9 mouse cellular contexts compared by ENCODE assay signal in genomic region chr3:104960026-104961000, GRCm38 (mm10). TPM values are rescaled to one million over a fixed set of nuclear protein-coding genes. Genes with fewer than 3 reads are reported as not detected.
DNase-seq lines count a peak whose midpoint lies in the region; ATAC-seq lines count a peak whose summit lies in the region.
"Had no signal": no experiment of that assay in that cellular context is flagged by ENCODE, and none has a peak within 500 bp of the region (broad histone marks: within the 10 kb centered on the region; RNA-seq: fewer than 3 reads in every experiment).

No protein-coding gene starts in this region.

- H3K36me3 ChIP-seq in heart, embryonic 13.5 days = peaks cover 6% of the 10 kb centered on the region; the same call in 1 of the 2 replicates
- H3K36me3 ChIP-seq in limb, embryonic 15.5 days = no peaks in the 10 kb centered on the region

- ATAC-seq in heart, embryonic 13.5 days (ENCODE audit: extremely low read depth, insufficient number of reproducible peaks, low FRiP score, low TSS enrichment) = no peak
- ATAC-seq in limb, embryonic 15.5 days (ENCODE audit: insufficient number of reproducible peaks, low FRiP score, low TSS enrichment, low read depth) = no peak

- WGBS in heart, embryonic 13.5 days = 10% methylated on average over 19 of the region's 19 CpGs
- WGBS in limb, embryonic 15.5 days = 15% methylated on average over 19 of the region's 19 CpGs

- H3K27ac ChIP-seq in heart, embryonic 13.5 days (replicated peaks) = no peak overlapping the region
- H3K27ac ChIP-seq in limb, embryonic 15.5 days = no peak overlapping the region

- no peaks in the 10 kb centered on the region for H3K9me3 ChIP-seq in heart, embryonic 13.5 days
- no peaks in the 10 kb centered on the region for H3K9me3 ChIP-seq in limb, embryonic 15.5 days

- DNase-seq in heart, postnatal 4 days = no peak
- DNase-seq in retina, postnatal 1 day = peak; percentile 10
- no peak for DNase-seq in retina, embryonic 14.5 days (ENCODE audit: low spot score)
- peak; percentile 38 for DNase-seq in yolk sac, embryonic 10.5 days (ENCODE audit: low spot score)
- no peak for DNase-seq in gastrocnemius, postnatal 36 days
- no peak for DNase-seq in adrenal gland, postnatal 25 days
- DNase-seq: thymus, postnatal 36 days had no signal

- H3K4me2 ChIP-seq in heart, embryonic 13.5 days = peak overlapping the region; percentile 87
- H3K4me2 ChIP-seq in limb, embryonic 15.5 days = peak overlapping the region; percentile 90

- H3K9ac ChIP-seq in heart, embryonic 13.5 days = peak overlapping the region; percentile 78; the same call in 1 of the 2 replicates
- no peak overlapping the region for H3K9ac ChIP-seq in limb, embryonic 15.5 days

- peaks cover 63% of the 10 kb centered on the region for H3K27me3 ChIP-seq in heart, embryonic 13.5 days (replicated peaks)
- peaks cover 53% of the 10 kb centered on the region for H3K27me3 ChIP-seq in limb, embryonic 15.5 days

- intact Hi-C loops in gastrocnemius, postnatal 36 days (cut with DNase I) = no loop called here

- H3K4me1 ChIP-seq in heart, embryonic 13.5 days = peaks cover 54% of the 10 kb centered on the region
- peaks cover 51% of the 10 kb centered on the region for H3K4me1 ChIP-seq in limb, embryonic 15.5 days

- H3K4me3 ChIP-seq in heart, embryonic 13.5 days = peak overlapping the region; percentile 64
- peak overlapping the region; percentile 55 for H3K4me3 ChIP-seq in limb, embryonic 15.5 days

RNA-seq across cellular contexts. Expression of gene Wnt2b, which starts 1.4 kb away (rescaled TPM):
- 1.1 and 1.8 TPM in 2 replicates for polyA plus RNA-seq in heart, embryonic 13.5 days (2015; fragmentation: Nextera tagmentation; extraction: Ambion mirVana)
- total RNA-seq in heart, postnatal 4 days (2021) = 1 to 10 TPM; 1.0 to 1.7 TPM
- polyA plus RNA-seq in limb, embryonic 15.5 days (2015; fragmentation: Nextera tagmentation; extraction: Ambion mirVana) = 1.2 and 1.7 TPM in 2 replicates
- under 1 TPM; 0.20 TPM for total RNA-seq in gastrocnemius, postnatal 36 days (2021)
- total RNA-seq in adrenal gland, postnatal 25 days (2021) = 5.8 and 7.8 TPM in 2 replicates

Comparison
In these comparisons a context has a peak if more than half of its experiments do, and no peak if none do; other contexts are left out.
1. DNase-seq: peak in retina, postnatal 1 day (single experiment) and yolk sac, embryonic 10.5 days (single experiment); none in heart, postnatal 4 days (single experiment), retina, embryonic 14.5 days (single experiment), gastrocnemius, postnatal 36 days (0 of 2) and adrenal gland, postnatal 25 days (single experiment).